Mouse (Mus musculus) liver, embryonic 15.5 days (tissue): ENCODE results near the gene Smad3. TPM values are rescaled to one million over a fixed set of nuclear protein-coding genes. Genes with fewer than 3 reads are reported as not detected.

ENCODE experiments used
- ATAC-seq: fragments of 200-750 bp; cut with Nextera tagmentation; 2 replicates; pipeline ENCODE4 v1.8.0; 2017; ENCODE audit warnings: moderate number of reproducible peaks, mild to moderate bottlenecking, moderate library complexity; ENCODE audit not compliant: insufficient read depth
- H3K27ac ChIP-seq: fragments of 300-500 bp; sonication (generic); replicated peaks from 2 replicates; pipeline ENCODE4 v1.5.1; 2015; ENCODE audit warnings: mild to moderate bottlenecking, inconsistent platforms
- H3K27me3 ChIP-seq: fragments of 300-500 bp; sonication (generic); 2 replicates; pipeline ENCODE4 v1.6.1; 2015; ENCODE audit warnings: mild to moderate bottlenecking, inconsistent platforms
- H3K36me3 ChIP-seq: fragments of 300-500 bp; sonication (generic); replicated peaks from 2 replicates; pipeline ENCODE4 v1.6.1; 2015; ENCODE audit warnings: moderate library complexity, mild to moderate bottlenecking, inconsistent platforms
- H3K4me1 ChIP-seq: fragments of 300-500 bp; sonication (generic); replicated peaks from 2 replicates; pipeline ENCODE4 v1.6.1; 2015; ENCODE audit warnings: inconsistent platforms
- H3K4me2 ChIP-seq: fragments of 300-500 bp; sonication (generic); 2 replicates; pipeline ENCODE4 v1.6.1; 2015; ENCODE audit warnings: moderate library complexity, mild to moderate bottlenecking, inconsistent platforms
- H3K4me3 ChIP-seq: fragments of 300-500 bp; sonication (generic); replicated peaks from 2 replicates; pipeline ENCODE4 v1.5.1; 2015; ENCODE audit warnings: mild to moderate bottlenecking, inconsistent platforms
- H3K9ac ChIP-seq: fragments of 300-500 bp; sonication (generic); 2 replicates; pipeline ENCODE4 v1.6.1; 2015; ENCODE audit warnings: moderate library complexity, mild to moderate bottlenecking, inconsistent platforms
- H3K9me3 ChIP-seq: fragments of 300-500 bp; sonication (generic); replicated peaks from 2 replicates; pipeline ENCODE4 v1.6.1; 2016; ENCODE audit warnings: inconsistent platforms
- WGBS: fragments of 180-500 bp; shearing (Covaris S2); methylation state at CpG from one replicate; pipeline ENCODE4 v1.1.7; 2015; ENCODE audit warnings: mixed read lengths; ENCODE audit not compliant: insufficient replicate concordance; 5-methylcytosine and 5-hydroxymethylcytosine counted together
- polyA plus RNA-seq: library from polyadenylated mRNA; unstranded; fragments of >200 nt; fragmentation: Nextera tagmentation; extraction: Ambion mirVana; gene quantifications from 2 replicates; pipeline ENCODE4 v1.2.1, GENCODE M21; 2015

The Smad3 gene
- polyA plus RNA-seq, 1 experiment from 2014 or later: 3.0 TPM

- Histone ChIP-seq H3K27me3 (no peaks in the 10 kb centered on the region), H3K9me3 (no peaks in the 10 kb centered on the region), H3K4me3 (no peak overlapping the region), H3K9ac (no peak overlapping the region), H3K4me1 (peaks cover 22% of the 10 kb centered on the region), H3K4me2 (no peak overlapping the region), H3K36me3 (no peaks in the 10 kb centered on the region), H3K27ac (no peak overlapping the region)
- 75% methylated on average over 10 of the region's 10 CpGs for WGBS
- ATAC-seq: no peak
Observed at GRCm38 (mm10) chr9:63772452-63772851, 14.7 kb upstream of the Smad3 start.

- Histone ChIP-seq H3K27ac (no peak overlapping the region), H3K9ac (no peak overlapping the region), H3K4me3 (no peak overlapping the region), H3K9me3 (no peaks in the 10 kb centered on the region), H3K4me1 (peaks cover 22% of the 10 kb centered on the region), H3K4me2 (no peak overlapping the region), H3K36me3 (no peaks in the 10 kb centered on the region), H3K27me3 (no peaks in the 10 kb centered on the region)
- WGBS: 36% methylated on average over 5 of the region's 5 CpGs
- no peak for ATAC-seq
Observed at GRCm38 (mm10) chr9:63771676-63772075, 13.9 kb upstream of the Smad3 start.

- Histone ChIP-seq H3K4me2 (no peak overlapping the region), H3K9me3 (no peaks in the 10 kb centered on the region), H3K36me3 (no peaks in the 10 kb centered on the region), H3K27me3 (no peaks in the 10 kb centered on the region), H3K4me1 (peaks cover 45% of the 10 kb centered on the region), H3K27ac (no peak overlapping the region), H3K9ac (no peak overlapping the region), H3K4me3 (no peak overlapping the region)
- WGBS: 92% methylated on average over 8 of the region's 8 CpGs
- no peak for ATAC-seq
Observed at GRCm38 (mm10) chr9:63761367-63762094, 3.7 kb upstream of the Smad3 start.

GRCm38 (mm10) chr9:63760783-63761182 lies 3.0 kb upstream of the Smad3 start:
- H3K27me3 ChIP-seq: no peaks in the 10 kb centered on the region
- peaks cover 53% of the 10 kb centered on the region for H3K4me1 ChIP-seq
- no peaks in the 10 kb centered on the region for H3K9me3 ChIP-seq
- no peak overlapping the region for H3K4me3 ChIP-seq
- H3K9ac ChIP-seq: no peak overlapping the region
- WGBS: 87% methylated on average over 7 of the region's 7 CpGs
- H3K36me3 ChIP-seq: no peaks in the 10 kb centered on the region
- ATAC-seq: no peak
- H3K4me2 ChIP-seq: 0 out of 2 replicates have a peak overlapping the region, but pooled peaks have one; percentile 16
- peak overlapping the region; percentile 94 for H3K27ac ChIP-seq

- Histone ChIP-seq H3K4me3 (no peak overlapping the region), H3K27ac (peak overlapping the region; percentile 94), H3K4me1 (peaks cover 59% of the 10 kb centered on the region), H3K4me2 (peak overlapping the region; percentile 99), H3K9ac (peak overlapping the region; percentile 1; the same call in 1 of the 2 replicates), H3K27me3 (no peaks in the 10 kb centered on the region), H3K9me3 (no peaks in the 10 kb centered on the region), H3K36me3 (no peaks in the 10 kb centered on the region)
- ATAC-seq: no peak
- WGBS: 56% methylated on average over 7 of the region's 7 CpGs
Observed at GRCm38 (mm10) chr9:63759973-63760722, 2.4 kb upstream of the Smad3 start.

- Histone ChIP-seq H3K4me1 (peaks cover 72% of the 10 kb centered on the region), H3K36me3 (no peaks in the 10 kb centered on the region), H3K9me3 (no peaks in the 10 kb centered on the region), H3K4me2 (peak overlapping the region; percentile 99), H3K4me3 (peak overlapping the region; percentile 79), H3K27ac (peak overlapping the region; percentile 94), H3K27me3 (no peaks in the 10 kb centered on the region), H3K9ac (peak overlapping the region; percentile 82)
- under 1% methylated on average over 23 of the region's 23 CpGs for WGBS
- peak; percentile 48 for ATAC-seq
Observed at GRCm38 (mm10) chr9:63758641-63759391, 1.0 kb upstream of the Smad3 start.

- H3K36me3 ChIP-seq: no peaks in the 10 kb centered on the region
- no peak; the same call in 1 of the 2 replicates for ATAC-seq
- H3K27me3 ChIP-seq: no peaks in the 10 kb centered on the region
- peaks cover 80% of the 10 kb centered on the region for H3K4me1 ChIP-seq
- peak overlapping the region; percentile 79 for H3K4me3 ChIP-seq
- no peaks in the 10 kb centered on the region for H3K9me3 ChIP-seq
- H3K27ac ChIP-seq: peak overlapping the region; percentile 94
- H3K4me2 ChIP-seq: peak overlapping the region; percentile 99
- 0% methylated on average over 26 of the region's 26 CpGs for WGBS
- peak overlapping the region; percentile 82 for H3K9ac ChIP-seq
Observed at GRCm38 (mm10) chr9:63757462-63757772, 377 bp downstream of the Smad3 start.

GRCm38 (mm10) chr9:63756581-63757461 lies 973 bp downstream of the Smad3 start:
- H3K9me3 ChIP-seq: no peaks in the 10 kb centered on the region
- peak overlapping the region; percentile 99 for H3K4me2 ChIP-seq
- no peaks in the 10 kb centered on the region for H3K36me3 ChIP-seq
- WGBS: under 1% methylated on average over 47 of the region's 47 CpGs
- peaks cover 82% of the 10 kb centered on the region for H3K4me1 ChIP-seq
- peak overlapping the region; percentile 79 for H3K4me3 ChIP-seq
- H3K27ac ChIP-seq: peak overlapping the region; percentile 94
- peak overlapping the region; percentile 82 for H3K9ac ChIP-seq
- ATAC-seq: no peak
- no peaks in the 10 kb centered on the region for H3K27me3 ChIP-seq

- H3K4me1 ChIP-seq: peaks cover 82% of the 10 kb centered on the region
- H3K9ac ChIP-seq: peak overlapping the region; percentile 82; the same call in 1 of the 2 replicates
- H3K9me3 ChIP-seq: no peaks in the 10 kb centered on the region
- ATAC-seq: no peak
- H3K4me3 ChIP-seq: peak overlapping the region; percentile 79
- peak overlapping the region; percentile 94; the same call in 1 of the 2 replicates for H3K27ac ChIP-seq
- H3K36me3 ChIP-seq: no peaks in the 10 kb centered on the region
- peak overlapping the region; percentile 99 for H3K4me2 ChIP-seq
- H3K27me3 ChIP-seq: no peaks in the 10 kb centered on the region
- 32% methylated on average over 15 of the region's 15 CpGs for WGBS
Observed at GRCm38 (mm10) chr9:63755671-63756543, 1.9 kb downstream of the Smad3 start.
